Mouse (Mus musculus) heart, postnatal 0 days (tissue): ENCODE measurements around the gene E2f8. TPM values are rescaled to one million over a fixed set of nuclear protein-coding genes. Genes with fewer than 3 reads are reported as not detected.

Experiments used
- ATAC-seq: fragments of 200-750 bp; cut with Nextera tagmentation; 2 replicates; pipeline ENCODE4 v1.8.0; 2017; ENCODE audit warnings: low read depth, moderate number of reproducible peaks, moderate library complexity; ENCODE audit not compliant: insufficient read depth
- DNase-seq: peaks from one replicate; pipeline ENCODE4 v3.0.0-alpha.2; 2016; ENCODE audit warnings: low spot score
- H3K27ac ChIP-seq: fragments of 300-500 bp; sonication (generic); 2 replicates; pipeline ENCODE4 v1.5.1; 2014; ENCODE audit warnings: low read depth, mild to moderate bottlenecking
- H3K27me3 ChIP-seq: fragments of 300-500 bp; sonication (generic); 2 replicates; pipeline ENCODE4 v1.6.1; 2014; ENCODE audit warnings: low read length, mixed read lengths; ENCODE audit not compliant: control insufficient read depth, insufficient read depth
- H3K36me3 ChIP-seq: fragments of 300-500 bp; sonication (generic); replicated peaks from 2 replicates; pipeline ENCODE4 v1.6.1; 2014; ENCODE audit warnings: low read length, mixed read lengths; ENCODE audit not compliant: control insufficient read depth, insufficient read depth
- H3K4me1 ChIP-seq: fragments of 300-500 bp; sonication (generic); 2 replicates; pipeline ENCODE4 v1.6.1; 2014; ENCODE audit warnings: antibody characterized with exemption; ENCODE audit not compliant: control insufficient read depth, insufficient read depth
- H3K4me2 ChIP-seq: fragments of 300-500 bp; sonication (generic); 2 replicates; pipeline ENCODE4 v1.6.1; 2014; ENCODE audit warnings: low read depth, mild to moderate bottlenecking, low read length, moderate library complexity
- H3K4me3 ChIP-seq: fragments of 300-500 bp; sonication (generic); 2 replicates; pipeline ENCODE4 v1.5.1; 2014; ENCODE audit warnings: low read depth, low read length
- H3K9ac ChIP-seq: fragments of 300-500 bp; sonication (generic); replicated peaks from 2 replicates; pipeline ENCODE4 v1.6.1; 2014; ENCODE audit warnings: low read depth, low read length, mixed read lengths
- H3K9me3 ChIP-seq: fragments of 300-500 bp; sonication (generic); replicated peaks from 2 replicates; pipeline ENCODE4 v1.6.1; 2016; ENCODE audit warnings: low read length; ENCODE audit not compliant: control insufficient read depth
- CTCF ChIP-seq: IDR thresholded peaks from 2 replicates; pipeline ENCODE4 v1.5.1; 2016; ENCODE audit warnings: antibody characterized with exemption, control low read depth, low read depth
- EP300 ChIP-seq: IDR thresholded peaks from 2 replicates; pipeline ENCODE4 v1.6.1; 2016; ENCODE audit warnings: antibody characterized with exemption, low read depth
- WGBS: fragments of 180-500 bp; shearing (Covaris S2); extraction: QIAGEN DNeasy Blood & Tissue Kit; methylation state at CpG from one replicate; pipeline ENCODE4 v1.1.7; 2014; 5-methylcytosine and 5-hydroxymethylcytosine counted together
- polyA plus RNA-seq: library from polyadenylated mRNA; unstranded; fragments of >200 nt; fragmentation: Nextera tagmentation; extraction: Ambion mirVana; gene quantifications from 2 replicates; pipeline ENCODE4 v1.2.1, GENCODE M21; 2015
- total RNA-seq: library from RNA; depleted of rRNA; stranded (reverse); fragments of >200 nt; gene quantifications from 2 replicates; pipeline ENCODE4 v1.2.3, GENCODE M21; 2014; ENCODE audit warnings: low replicate concordance; rRNA removed

The E2f8 gene
- total RNA-seq, result 5.8 and 5.9 TPM in 2 replicates
- 3.0 and 3.5 TPM in 2 replicates for polyA plus RNA-seq

- H3K9me3 ChIP-seq, result no peaks in the 10 kb centered on the region
- H3K4me1 ChIP-seq, result peaks cover 16% of the 10 kb centered on the region
- peak; percentile 75 for DNase-seq
- TF ChIP-seq CTCF, result no peak
- no peak for TF ChIP-seq EP300
- peak within 1 kb of the TSS; percentile 73 for H3K9ac ChIP-seq
- peak within 1 kb of the TSS; percentile 100 for H3K4me2 ChIP-seq
- H3K27me3 ChIP-seq, result no peaks in the 10 kb centered on the region
- 1% methylated on average over 38 of the region's 41 CpGs for WGBS
- peak; percentile 82 for ATAC-seq
- H3K36me3 ChIP-seq, result peaks cover 14% of the 10 kb centered on the region; the same call in 1 of the 2 replicates
- H3K27ac ChIP-seq, result peak within 1 kb of the TSS; percentile 69
- H3K4me3 ChIP-seq, result peak within 1 kb of the TSS; percentile 97
Observed at GRCm38 (mm10) chr7:48881486-48881885, at the start of gene E2f8. Gene E2f8, minus strand, starts transcription at chr7:48881596.

- DNase-seq, result no peak
- Histone ChIP-seq H3K4me3 (no peak overlapping the region), H3K27me3 (no peaks in the 10 kb centered on the region), H3K4me1 (0 out of 2 replicates have a peak, but pooled peaks cover 2% of the 10 kb centered on the region), H3K9me3 (no peaks in the 10 kb centered on the region), H3K4me2 (no peak overlapping the region), H3K27ac (no peak overlapping the region), H3K36me3 (no peaks in the 10 kb centered on the region), H3K9ac (no peak overlapping the region)
- ATAC-seq, result no peak
- TF ChIP-seq EP300, result no peak
- TF ChIP-seq CTCF, result no peak
- 78% methylated on average over 5 of the region's 5 CpGs for WGBS
Observed at GRCm38 (mm10) chr7:48930399-48930798, 49.0 kb upstream of the E2f8 start.

- DNase-seq (peak; percentile 63), ATAC-seq (peak; percentile 45; the same call in 1 of the 2 replicates)
- H3K4me3 ChIP-seq, result no peak overlapping the region
- H3K36me3 ChIP-seq, result no peaks in the 10 kb centered on the region
- WGBS, result 8% methylated on average over 3 of the region's 3 CpGs
- H3K4me2 ChIP-seq, result no peak overlapping the region
- H3K27me3 ChIP-seq, result no peaks in the 10 kb centered on the region
- H3K9ac ChIP-seq, result no peak overlapping the region
- no peaks in the 10 kb centered on the region for H3K9me3 ChIP-seq
- TF ChIP-seq EP300, result no peak
- TF ChIP-seq CTCF, result peak; percentile 83
- H3K27ac ChIP-seq, result no peak overlapping the region
- peaks cover 10% of the 10 kb centered on the region; the same call in 1 of the 2 replicates for H3K4me1 ChIP-seq
Observed at GRCm38 (mm10) chr7:48928364-48928763, 47.0 kb upstream of the E2f8 start.

- WGBS, result 14% methylated on average over 3 of the region's 3 CpGs
- H3K27ac ChIP-seq, result no peak overlapping the region
- H3K4me2 ChIP-seq, result no peak overlapping the region
Observed at GRCm38 (mm10) chr7:48925214-48925613, 43.8 kb upstream of the E2f8 start.

GRCm38 (mm10) chr7:48923620-48924019, 42.2 kb upstream of the E2f8 start:
- Histone ChIP-seq H3K9me3 (no peaks in the 10 kb centered on the region), H3K36me3 (no peaks in the 10 kb centered on the region), H3K4me1 (peaks cover 10% of the 10 kb centered on the region; the same call in 1 of the 2 replicates), H3K27me3 (no peaks in the 10 kb centered on the region), H3K9ac (no peak overlapping the region), H3K4me3 (no peak overlapping the region), H3K27ac (no peak overlapping the region), H3K4me2 (no peak overlapping the region)
- no peak for DNase-seq
- 67% methylated on average over 10 of the region's 10 CpGs for WGBS
- ATAC-seq, result no peak
- no peak for TF ChIP-seq CTCF
- no peak for TF ChIP-seq EP300

More at GRCm38 (mm10) chr7:48925214-48925613, 43.8 kb upstream of the E2f8 start:
- ATAC-seq, result peak; percentile 89
- Histone ChIP-seq H3K36me3 (no peaks in the 10 kb centered on the region), H3K4me3 (no peak overlapping the region), H3K4me1 (peaks cover 10% of the 10 kb centered on the region; the same call in 1 of the 2 replicates), H3K27me3 (no peaks in the 10 kb centered on the region), H3K9ac (no peak overlapping the region), H3K9me3 (no peaks in the 10 kb centered on the region)
- TF ChIP-seq CTCF, result no peak
- no peak for TF ChIP-seq EP300
- peak; percentile 68 for DNase-seq

GRCm38 (mm10) chr7:48918389-48918788, 37.0 kb upstream of the E2f8 start:
- H3K4me3 ChIP-seq, result no peak overlapping the region
- DNase-seq (no peak), ATAC-seq (no peak)
- H3K36me3 ChIP-seq, result no peaks in the 10 kb centered on the region
- no peaks in the 10 kb centered on the region for H3K9me3 ChIP-seq
- no peaks in the 10 kb centered on the region for H3K4me1 ChIP-seq
- H3K27me3 ChIP-seq, result no peaks in the 10 kb centered on the region
- H3K27ac ChIP-seq, result no peak overlapping the region
- H3K9ac ChIP-seq, result no peak overlapping the region
- no peak overlapping the region for H3K4me2 ChIP-seq
- WGBS, result 65% methylated on average over 11 of the region's 11 CpGs
- TF ChIP-seq EP300 (no peak), CTCF (no peak)
